Mouse (Mus musculus): Measurements from ENCODE around the gene Smad1. TPM values are rescaled to one million over a fixed set of nuclear protein-coding genes. Genes with fewer than 3 reads are reported as not detected.

The Smad1 gene
- total RNA-seq, 2 experiments from 2014 or later: 37.5 TPM

DNA sequence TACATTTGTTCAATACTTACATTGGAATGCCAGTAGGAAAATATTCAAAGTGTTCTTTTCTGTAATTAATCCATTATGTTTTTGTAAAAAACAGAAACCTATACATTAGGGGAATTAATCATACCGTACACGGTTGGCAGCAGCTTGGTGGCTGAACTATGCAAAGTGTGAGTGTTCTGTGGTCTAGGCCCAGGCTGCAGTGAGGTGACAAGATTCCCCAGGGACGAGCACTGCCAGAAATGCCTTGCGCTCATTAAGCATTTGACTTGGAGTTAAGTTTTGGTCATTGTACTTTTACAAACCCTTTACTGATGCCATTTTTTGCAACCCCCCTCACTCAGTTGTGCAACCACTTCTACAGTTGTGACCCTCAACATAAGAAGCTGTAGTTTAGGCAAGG is 70.1 kb downstream of the Smad1 start:
- DNase-seq (ENCODE audit: extremely low spot score in 1 of 2, low spot score in 2 of 2): no peak
- intact Hi-C loops (cut with DNase I): no loop called here

DNA sequence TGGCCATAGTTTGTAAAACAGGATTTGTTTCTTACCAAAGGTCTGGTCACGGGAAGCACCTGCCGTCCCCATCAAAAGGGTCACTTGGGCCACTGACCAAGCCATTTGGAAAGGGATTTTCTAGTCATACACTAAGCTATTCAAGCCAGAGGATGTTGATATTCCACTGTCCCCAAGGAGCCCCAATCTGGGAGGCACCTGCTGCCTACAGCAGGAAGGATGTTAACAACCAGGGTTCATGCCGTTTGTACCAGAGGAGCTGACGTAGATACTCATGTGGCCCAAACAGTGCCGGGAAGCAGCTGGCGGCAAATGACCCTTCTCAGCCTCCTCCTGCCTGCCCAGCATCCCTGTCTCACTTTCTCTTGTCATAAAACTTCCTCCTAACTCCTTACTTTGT is 73.8 kb downstream of the Smad1 start:
- intact Hi-C loops (cut with DNase I): no loop called here
- DNase-seq (ENCODE audit: extremely low spot score in 1 of 2, low spot score in 2 of 2): peak in 1 of 2 experiments; percentile 49

DNA sequence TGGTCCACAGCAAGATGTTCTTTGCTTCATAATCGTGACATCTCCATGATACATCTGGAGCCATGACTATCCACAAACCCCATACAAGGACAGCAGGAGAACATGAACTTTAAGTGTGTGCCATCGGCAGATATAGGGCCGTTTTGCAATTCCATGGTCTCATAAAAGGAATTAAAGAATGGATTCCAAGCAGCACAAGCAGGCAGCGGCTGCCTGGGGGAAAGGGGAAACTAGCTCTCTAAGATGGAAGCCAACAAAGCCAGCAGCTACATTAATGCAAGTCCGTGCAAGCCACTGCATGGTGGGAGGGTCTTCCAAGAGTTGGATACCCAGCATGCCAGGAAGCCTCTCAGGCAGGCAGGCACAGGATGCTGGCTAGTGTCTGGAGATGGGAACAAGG is 74.4 kb downstream of the Smad1 start:
- peak in 1 of 2 experiments; percentile 22 for DNase-seq (ENCODE audit: extremely low spot score in 1 of 2, low spot score in 2 of 2)
- intact Hi-C loops (cut with DNase I): no loop called here

DNA sequence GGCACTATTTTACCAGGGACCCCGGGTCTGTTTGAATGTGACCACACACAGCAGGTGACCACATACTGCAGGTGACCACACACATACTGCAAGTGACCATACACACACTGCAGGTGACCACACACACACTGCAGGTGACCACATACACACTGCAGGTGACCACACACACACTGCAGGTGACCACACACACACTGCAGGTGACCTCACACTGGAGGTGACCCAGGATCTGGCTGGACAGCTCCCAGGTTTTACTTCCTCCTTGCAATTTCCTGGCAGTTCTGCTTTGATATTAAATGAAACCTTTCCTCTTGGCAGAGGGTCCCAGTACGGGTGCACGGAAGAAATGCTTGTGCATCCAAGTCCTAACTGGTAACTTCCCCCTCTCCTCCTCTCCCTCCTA is 75.3 kb downstream of the Smad1 start:
- no peak for DNase-seq (ENCODE audit: extremely low spot score in 1 of 2, low spot score in 2 of 2)
- intact Hi-C loops (cut with DNase I): no loop called here

DNA sequence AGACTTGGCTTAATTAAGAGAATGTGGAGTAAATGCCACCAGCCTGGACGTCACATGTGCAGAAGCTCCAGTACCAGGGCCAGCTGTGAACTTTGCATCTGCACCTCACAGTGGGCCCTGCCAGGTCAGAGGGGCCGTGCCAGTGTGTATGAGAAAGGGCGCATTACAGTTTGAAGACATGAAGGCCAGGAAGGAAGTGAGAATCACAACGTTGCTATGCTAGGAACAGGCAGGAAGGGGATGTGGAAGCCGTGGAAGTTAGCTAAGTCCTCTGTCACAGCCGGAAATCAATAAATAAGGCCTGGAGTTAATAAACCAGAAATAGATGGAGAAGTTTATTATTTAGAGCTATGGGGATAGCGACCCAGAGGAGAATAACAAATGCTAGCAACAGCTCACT is 76.2 kb downstream of the Smad1 start:
- intact Hi-C loops (cut with DNase I): no loop called here
- DNase-seq (ENCODE audit: extremely low spot score in 1 of 2, low spot score in 2 of 2): no peak

DNA sequence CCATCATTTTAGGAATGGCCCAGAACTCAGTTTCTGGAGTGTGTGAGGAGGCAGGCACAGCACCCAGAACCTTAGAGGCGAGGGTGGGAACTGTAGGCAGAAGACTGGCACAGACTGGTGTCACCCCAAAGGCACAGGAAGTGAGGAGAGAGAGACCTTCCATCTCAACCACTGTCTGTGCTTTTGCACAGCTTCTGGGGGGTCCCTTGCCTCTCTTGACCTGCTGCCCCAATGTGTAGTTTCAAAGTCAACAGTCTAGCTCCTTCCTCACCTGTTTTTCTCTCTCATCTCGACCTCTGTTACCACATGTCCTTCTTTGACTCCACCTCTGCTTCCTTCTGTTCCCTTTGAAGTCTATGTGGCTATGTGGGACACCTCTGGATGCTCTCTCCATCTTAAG is 88.5 kb downstream of the Smad1 start:
- DNase-seq (ENCODE audit: extremely low spot score in 1 of 2, low spot score in 2 of 2): no peak
- intact Hi-C loops (cut with DNase I): no loop called here

DNA sequence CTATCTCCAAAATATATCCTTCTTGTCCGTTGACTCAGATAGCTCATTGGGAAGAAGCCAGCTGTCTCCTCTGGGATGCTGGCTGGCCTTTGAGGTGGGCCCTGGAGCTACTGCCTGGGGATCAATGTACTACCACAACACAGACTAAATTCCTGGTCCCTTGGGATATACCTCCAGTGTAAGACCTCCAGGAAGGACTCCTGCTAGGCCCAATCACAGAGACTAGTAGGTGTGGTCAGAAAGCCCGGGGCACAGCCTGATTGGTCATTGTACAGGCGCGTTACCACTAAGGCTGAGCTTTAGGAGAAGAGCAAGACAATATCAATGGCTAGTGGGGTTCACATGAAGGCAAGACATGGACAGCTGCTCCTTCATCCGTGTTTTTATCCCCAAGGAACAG is 93.4 kb downstream of the Smad1 start:
- intact Hi-C loops (cut with DNase I): no loop called here
- no peak for DNase-seq (ENCODE audit: extremely low spot score in 1 of 2, low spot score in 2 of 2)

DNA sequence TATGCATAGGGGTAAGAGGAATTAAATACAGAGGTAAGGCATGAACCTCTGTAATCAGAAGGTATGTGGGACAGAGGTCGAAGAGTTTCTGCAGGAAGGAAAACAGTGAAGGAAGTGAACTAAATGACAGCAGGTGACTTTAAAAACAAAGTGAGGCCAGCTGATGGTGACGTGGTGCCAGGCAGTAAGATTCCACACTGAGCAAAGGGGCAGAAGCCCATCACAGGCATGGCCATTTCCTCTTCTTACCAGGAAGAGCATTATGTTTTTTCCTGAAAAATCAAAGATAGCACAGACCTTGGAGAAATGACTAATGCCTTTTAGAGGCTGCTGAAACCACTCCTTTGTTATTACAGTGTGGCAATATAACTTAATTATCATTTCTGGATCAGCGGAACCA is 97.8 kb downstream of the Smad1 start:
- DNase-seq (ENCODE audit: extremely low spot score in 1 of 2, low spot score in 2 of 2): no peak
- intact Hi-C loops (cut with DNase I): no loop called here

DNA sequence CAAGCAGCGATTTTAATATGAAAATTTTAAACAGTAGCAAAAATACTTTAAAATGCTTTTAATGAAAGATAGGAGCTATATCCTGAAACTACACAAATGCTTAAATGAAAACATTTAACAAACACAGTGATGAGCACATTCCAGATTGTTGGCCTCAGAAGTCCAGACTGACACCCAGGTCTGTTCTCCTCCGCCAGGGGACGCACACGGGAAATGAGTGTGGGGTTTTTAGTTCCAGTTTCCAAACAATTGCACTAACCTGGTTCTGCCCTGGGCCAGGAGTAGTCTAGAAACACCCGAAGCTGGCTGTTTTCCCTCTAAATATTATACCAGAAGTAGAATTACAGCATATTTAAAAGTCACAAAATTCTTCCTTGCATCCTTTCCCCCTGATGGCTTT is 99.6 kb downstream of the Smad1 start:
- peak in 1 of 2 experiments; percentile 26 for DNase-seq (ENCODE audit: extremely low spot score in 1 of 2, low spot score in 2 of 2)
- intact Hi-C loops (cut with DNase I): loop anchor here (2.0 to 5.0 kb wide), 4 partner anchors 98 to 1237 kb away; partner anchors contain the start of gene Smad1

DNA sequence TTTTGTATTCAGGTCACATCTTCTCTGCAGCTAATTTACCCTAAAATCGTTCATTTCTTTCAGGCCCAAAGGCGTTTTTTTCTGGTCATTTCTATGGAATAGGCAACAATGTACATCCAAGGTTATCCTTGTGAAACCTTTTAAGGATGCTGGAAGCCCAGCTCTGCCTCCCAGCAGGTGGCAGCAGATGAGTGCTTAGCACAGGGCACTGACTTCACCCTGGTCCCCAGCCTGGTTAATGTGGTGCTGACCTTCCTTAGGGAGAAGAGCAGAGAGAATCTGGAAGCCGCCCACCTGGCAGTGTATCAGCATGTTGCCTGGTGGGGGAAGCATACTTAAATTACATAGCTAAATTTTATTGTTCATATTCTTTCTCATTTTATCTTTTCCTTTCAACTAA is 101.6 kb downstream of the Smad1 start:
- intact Hi-C loops (cut with DNase I): loop anchor here (2.0 to 5.0 kb wide), 4 partner anchors 100 to 1235 kb away; partner anchors contain the start of gene Smad1
- peak; percentile 51 to 81 for DNase-seq (ENCODE audit: extremely low spot score in 1 of 2, low spot score in 2 of 2)

DNA sequence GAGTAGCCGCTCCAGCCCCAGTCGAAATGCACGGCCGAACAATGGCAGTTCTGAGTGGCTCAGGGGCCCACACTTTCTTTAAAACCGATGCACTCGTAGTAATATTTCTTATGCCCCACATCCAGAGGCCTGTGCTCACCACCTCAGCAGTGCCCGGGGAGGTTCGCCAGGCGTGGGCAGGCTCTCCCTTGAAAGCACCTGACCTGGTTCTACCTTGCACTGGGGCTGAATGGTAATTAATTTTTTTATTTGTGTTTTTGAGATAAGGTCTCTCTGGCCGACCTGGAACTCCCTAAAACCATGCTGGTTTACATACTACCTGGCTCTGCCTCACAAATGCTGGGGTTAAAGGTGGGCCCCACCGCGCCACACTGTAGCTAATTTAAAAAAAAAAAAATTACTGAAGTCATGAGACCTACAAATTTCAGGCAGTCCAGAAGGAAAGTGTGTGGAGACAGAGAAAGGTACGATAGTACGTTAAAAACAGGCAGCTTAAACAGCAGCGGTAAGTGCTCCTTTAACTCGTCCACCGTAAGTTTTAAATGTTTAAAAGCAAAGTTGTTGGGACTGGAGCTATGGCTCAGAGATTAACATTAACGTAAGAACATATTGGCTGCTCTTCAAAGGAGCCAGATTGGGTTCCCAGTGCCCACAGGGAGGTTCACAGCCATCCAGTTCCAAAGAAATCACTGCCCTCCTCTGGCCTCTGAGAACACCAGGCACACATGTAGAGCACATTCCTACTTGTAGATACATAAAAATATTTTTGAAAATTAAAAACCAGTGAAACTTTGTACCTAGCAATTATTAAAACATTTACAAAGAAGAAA is 103.8 kb downstream of the Smad1 start:
- intact Hi-C loops (cut with DNase I): loop anchor here (5.0 kb wide), 3 partner anchors 102 to 1233 kb away; partner anchors contain the start of gene Smad1

DNA sequence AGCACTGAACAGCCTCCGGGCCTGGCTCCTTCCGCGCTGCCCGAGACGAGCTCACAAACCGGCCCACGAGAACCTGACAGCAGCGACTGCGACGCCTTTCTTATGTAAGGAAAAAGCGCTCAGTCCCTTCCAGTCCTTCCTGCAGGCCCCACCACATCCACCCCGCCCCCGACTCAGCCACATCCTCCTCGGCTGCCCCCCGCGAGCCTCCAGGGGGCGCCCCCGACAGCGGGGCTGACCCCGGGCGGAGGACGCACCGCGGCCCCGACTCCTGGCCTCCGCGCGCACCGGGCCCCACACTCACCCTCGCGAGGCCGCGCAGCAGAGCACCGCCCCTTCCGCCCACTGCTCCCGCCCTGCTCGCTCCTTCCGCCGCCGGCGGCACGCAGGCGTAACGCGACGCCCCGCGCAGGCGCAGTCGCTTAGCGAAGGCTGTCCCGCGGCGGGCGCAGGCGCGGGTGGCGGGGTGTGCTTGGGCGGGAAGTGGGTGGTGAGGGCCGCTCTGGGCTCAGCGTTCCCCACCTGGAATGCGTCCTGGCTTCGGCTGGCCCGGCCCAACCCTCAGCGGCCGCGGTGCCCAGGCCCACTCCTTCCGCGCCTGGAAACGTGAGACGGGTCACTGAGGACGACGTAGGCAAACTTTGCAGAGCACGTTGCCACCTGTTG is 104.6 kb downstream of the Smad1 start, which contains the start of gene Mmaa:
Gene Mmaa, minus strand, starts transcription at position 328 of the 666 bp plus-strand sequence.
- intact Hi-C loops (cut with DNase I): loop anchor here (5.0 kb wide), 4 partner anchors 103 to 1232 kb away; partner anchors contain the start of genes Smad1 and Zfp827

More for the DNA sequence above, 103.8 kb downstream of the Smad1 start:
- DNase-seq (ENCODE audit: extremely low spot score in 1 of 2, low spot score in 2 of 2): no peak

DNA sequence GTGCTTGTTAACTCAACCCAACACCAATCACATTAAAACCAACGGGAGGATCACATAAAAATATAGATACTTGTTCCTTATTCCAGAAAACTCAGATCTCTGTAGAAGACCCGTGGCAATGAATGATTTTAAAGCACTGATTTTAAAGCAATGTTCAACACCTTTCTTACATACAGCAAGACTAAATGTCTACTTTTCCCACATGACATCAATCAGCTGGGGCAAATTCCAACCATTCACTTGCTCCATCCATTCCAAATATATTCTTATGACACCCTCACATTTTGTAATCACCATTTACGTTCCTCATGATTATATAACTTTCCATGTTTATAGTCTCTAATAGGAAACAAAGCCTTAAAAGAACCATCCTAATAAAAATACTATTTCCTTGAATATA is 105.5 kb downstream of the Smad1 start:
- intact Hi-C loops (cut with DNase I): loop anchor here (5.0 kb wide), 1 partner anchor 267 kb away; the partner anchor contains the start of gene Zfp827

More for the DNA sequence above, 104.6 kb downstream of the Smad1 start, which contains the start of gene Mmaa:
- peak; percentile 92 to 99 for DNase-seq (ENCODE audit: extremely low spot score in 1 of 2, low spot score in 2 of 2)

DNA sequence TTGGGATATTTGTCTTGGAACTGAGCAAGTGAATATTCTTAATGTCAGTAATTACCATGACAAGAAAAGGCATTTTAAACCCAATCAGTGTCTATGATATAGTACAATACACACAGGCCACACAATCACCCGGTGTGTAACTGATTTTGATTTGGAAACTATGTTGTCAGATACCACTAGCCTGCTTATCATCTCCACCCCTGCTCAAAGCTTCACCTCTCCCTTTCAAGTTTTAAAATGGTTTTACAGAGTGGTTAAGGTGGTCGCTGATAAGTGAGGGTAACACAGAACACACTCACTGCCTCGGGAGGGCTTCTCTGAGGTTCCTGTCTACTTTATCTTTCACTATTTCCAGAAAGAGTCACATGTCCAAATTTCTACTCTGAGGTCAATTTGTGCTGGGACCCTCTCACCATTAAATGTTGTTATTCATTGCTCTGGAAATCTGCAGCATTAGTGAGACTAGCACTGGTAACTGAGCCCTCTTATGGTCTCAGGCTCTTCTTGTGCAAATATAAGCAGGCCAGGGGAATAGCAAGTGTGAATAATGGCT is 106.5 kb downstream of the Smad1 start:
- DNase-seq (ENCODE audit: extremely low spot score in 1 of 2, low spot score in 2 of 2): no peak
- intact Hi-C loops (cut with DNase I): loop anchor here (5.0 kb wide), 1 partner anchor 265 kb away; the partner anchor contains the start of gene Zfp827

More for the DNA sequence above, 105.5 kb downstream of the Smad1 start:
- DNase-seq (ENCODE audit: extremely low spot score in 1 of 2, low spot score in 2 of 2): no peak

DNA sequence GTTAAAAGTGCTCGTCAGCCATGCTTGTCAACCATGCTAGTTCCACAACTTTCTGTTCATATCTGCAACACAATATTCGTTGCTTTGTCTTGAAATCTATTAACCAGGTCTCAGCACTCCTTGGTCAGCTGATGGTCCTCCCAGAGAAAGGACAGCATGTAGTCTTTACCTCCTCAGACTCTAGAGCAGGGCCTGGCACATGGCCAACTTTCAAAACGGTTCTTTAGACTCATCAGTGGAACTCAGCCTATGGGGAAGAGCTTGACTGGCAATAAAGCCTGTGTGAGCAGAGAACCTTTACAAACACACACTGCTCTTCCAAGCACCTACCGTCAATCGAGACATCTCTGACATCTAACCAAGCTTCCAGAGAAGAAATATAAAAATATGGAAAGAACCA is 109.7 kb downstream of the Smad1 start:
- intact Hi-C loops (cut with DNase I): no loop called here
- peak in 1 of 2 experiments; percentile 41 for DNase-seq (ENCODE audit: extremely low spot score in 1 of 2, low spot score in 2 of 2)

DNA sequence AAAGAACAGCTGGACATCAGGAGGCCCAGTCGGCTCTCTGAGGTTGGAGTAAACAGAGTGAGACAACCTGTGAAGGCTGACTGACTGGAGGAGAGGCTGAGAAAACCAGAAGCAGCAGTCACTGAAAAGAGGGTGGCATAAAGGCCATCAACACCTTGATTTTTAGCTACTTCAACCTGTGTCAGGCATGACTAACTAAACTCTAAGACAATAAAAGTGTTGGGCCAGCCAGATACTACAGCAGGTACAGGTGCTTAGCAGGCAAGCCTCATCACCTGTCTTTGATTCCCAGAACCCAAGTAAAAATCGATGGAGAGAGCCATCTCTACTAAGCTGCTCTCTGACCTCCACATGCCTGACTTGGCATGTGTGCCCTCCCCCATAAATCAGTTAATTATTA is 110.6 kb downstream of the Smad1 start:
- intact Hi-C loops (cut with DNase I): no loop called here
- DNase-seq (ENCODE audit: extremely low spot score in 1 of 2, low spot score in 2 of 2): no peak

All from left cerebral cortex, postnatal 10 days (tissue).